Mouse (Mus musculus) gonadal fat pad, adult 2 months (tissue): ENCODE data around the gene Olah. TPM values are rescaled to one million over a fixed set of nuclear protein-coding genes. Genes with fewer than 3 reads are reported as not detected.
"Not testable (repeated sequence)": the region's sequence is repeated elsewhere in the genome, so short reads cannot be mapped to it uniquely, and the experiment has no call there.

ENCODE experiments used
- DNase-seq: peaks from one replicate; pipeline ENCODE4 v3.0.0-alpha.2; 2012; ENCODE audit warnings: low read depth
- polyA plus RNA-seq: library from polyadenylated mRNA; depleted of rRNA; stranded (reverse); fragments of >200 nt; gene quantifications from 2 replicates; pipeline ENCODE4 v1.2.3, GENCODE M21; 2012; rRNA removed

The Olah gene
- polyA plus RNA-seq = not detected in 2 replicates

DNA sequence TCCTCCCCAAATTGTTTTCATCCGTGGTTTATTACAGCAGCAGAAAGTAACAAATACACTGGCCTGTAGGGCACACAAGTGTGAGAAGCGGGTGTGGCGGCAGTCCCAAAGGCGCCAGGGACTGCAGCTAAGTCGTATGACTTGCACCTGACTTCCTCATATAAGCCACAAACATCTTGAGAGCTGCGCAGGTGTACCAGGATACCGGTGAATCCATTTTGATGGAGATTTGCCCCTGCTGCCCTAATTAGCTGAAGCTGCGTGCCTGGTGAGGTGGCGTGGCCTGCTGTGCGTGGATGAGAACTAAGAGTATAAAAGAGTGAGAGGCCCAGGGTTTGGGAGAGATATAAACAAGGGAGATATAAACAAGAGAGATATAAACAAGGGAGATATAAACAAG lies at the start of gene Olah:
Gene Olah, minus strand, starts transcription at position 101 of the 400 bp plus-strand sequence.
- not testable (repeated sequence) for DNase-seq

DNA sequence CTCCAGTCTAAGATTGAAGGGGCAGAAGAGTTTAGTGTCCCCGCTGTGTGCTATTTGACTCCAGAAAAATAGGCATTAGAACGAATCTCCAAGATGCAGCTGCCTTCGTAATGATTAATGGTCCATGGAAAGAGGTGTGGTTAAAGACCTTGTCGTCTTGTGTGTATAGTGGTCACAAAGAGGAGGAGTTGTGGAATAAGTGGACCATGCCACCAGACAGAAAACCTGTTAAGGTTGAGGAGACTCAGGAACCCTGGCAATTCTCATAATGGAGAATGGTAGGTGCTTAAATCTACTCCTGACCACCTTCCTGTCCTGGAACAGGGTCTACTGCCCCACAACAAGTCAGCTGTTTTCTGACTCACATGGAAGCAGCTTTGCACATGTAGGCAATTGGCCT lies 49.0 kb upstream of the Olah start:
- no peak for DNase-seq

DNA sequence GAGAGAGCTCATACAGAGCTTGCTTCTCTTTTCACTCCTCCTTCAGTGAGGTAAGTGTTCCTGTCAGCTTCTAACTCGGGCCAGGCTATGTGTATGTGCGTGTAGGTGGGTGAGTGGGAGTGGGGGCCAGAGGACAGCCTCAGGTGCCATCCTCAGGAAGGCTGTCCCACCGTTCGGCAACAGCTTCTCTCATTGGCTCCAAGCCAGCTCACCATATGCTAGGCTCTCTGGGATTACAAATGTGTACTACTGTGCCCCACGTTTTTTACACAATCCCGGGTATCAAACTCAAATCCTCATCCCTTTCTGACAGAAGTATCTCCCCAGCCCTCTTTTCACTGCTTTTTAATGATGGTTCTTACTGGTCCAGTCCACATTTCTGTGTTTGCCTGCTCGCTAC lies 47.2 kb upstream of the Olah start:
- no peak for DNase-seq

DNA sequence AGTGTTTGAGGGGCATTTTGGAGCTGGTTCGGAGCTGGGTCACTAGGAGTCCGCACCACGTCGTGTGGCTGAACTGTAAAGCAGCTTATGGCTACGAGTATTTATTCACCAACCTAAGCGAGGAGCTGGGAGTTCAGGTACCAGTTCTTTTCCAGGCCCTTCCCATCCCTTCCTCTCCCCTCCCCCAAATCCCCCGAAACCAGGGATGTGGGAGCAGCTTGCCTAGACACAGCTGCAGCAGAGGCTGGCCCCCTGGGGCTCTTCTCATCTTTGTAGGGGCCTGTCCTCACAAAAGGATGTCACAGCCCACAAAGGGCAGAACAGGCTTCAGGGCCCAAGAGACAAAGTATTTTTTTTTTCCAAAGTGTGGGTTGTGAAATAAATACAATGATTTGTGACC lies 40.9 kb upstream of the Olah start:
- DNase-seq = no peak

DNA sequence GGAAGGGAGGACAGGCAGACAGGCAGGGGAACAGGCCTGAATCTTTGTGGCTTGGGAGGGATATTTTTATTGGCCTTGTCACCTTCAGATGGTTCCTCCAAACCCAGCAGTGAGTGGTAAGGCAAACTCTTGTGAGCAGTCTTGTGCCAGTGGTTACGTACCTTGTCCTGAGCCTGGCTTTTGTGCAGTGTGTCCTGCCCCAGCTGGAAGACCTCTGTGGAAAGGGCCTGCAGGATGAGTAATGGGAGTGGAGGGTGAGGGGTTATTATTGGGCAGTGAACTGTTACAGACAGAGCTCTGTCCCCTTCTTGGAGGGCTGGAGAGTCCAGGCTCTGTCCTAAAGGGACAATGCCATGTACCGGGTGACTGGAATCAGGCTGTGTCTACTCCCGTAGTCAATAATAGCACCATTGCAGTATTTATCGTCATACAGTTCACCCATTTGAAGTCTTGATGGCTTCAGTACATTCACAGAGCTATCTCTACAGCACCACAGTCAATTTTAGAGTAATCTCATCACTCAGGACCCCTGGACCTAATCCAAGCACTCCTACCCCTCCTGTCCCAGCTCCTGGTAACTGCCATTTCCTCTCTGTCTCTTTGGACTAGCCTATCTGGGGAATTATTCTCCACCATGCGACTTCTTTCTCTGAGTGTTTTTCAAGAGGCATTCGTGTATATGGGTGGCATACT lies 38.5 kb upstream of the Olah start:
- no peak for DNase-seq

DNA sequence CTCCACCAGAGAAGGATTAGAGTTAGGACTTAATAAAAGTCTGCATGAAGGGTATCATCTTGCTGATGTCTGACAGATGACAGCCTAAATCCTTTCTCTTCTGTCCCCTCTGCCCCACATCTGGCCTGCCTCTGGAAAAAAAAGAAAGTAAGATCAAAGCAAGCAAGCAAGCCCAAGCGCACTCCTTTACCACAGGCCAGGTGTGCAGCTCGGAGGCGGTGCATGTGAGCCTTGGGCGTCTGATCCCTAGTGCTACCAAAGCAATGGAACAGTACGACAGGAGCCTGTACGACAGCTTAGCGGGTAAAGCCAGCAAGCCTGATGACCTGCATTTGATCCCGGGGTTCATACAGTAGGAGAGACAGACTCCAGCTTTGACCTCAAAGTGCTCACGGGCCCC lies 33.9 kb upstream of the Olah start:
- no peak for DNase-seq

DNA sequence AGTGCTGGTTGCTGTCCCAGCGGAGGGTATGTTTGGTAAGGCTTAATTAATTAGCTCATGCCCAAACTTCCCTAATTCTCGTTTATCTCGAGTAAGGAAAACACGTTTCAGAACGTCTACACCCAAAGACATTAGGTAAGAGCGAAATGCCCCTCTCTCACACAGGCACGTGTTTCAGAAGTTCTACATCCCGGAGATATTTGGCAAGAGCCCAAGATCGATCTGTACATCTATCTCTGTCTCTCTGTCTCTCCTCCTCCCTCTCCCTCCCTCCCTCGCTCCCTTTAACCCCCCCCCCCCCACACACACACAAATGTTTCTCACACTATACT lies 27.5 kb upstream of the Olah start:
- DNase-seq = no peak

DNA sequence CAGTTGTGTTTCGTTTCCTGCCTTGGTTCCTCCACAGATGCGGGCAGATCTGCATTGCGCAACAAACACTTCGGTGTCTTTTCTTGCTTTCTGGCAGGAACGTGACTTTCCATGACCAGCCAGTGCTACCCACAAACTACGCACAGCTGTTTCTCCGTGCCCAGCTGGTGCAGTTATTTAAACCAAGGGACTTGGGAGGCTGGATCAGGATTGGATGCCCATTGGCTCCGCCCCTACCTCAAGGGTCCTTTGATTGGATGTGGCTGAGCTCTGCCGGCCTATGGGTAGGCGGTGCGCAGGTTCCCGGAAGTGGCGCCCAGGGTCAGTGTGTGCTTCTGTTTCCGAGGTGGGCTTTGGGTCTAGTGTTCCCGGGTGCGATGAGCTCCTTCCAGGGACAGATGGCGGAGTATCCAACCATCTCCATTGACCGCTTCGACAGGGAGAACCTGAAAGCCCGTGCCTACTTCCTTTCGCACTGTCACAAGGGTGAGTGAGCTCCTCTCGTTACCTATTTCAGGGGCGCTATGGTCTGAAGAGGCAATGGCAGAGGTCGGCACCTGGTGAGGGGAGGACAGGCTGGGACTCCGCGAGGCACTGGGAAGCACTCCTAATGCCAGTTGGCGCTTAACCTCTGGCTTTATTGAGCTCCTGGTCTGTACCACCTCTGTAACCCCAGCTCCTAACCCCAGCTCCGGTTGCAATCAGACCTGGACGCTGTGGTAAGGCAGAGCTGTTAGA lies 27.0 kb upstream of the Olah start, which contains the start of gene Dclre1c:
Gene Dclre1c, plus strand, starts transcription at position 291 of the 738 bp plus-strand sequence.
- DNase-seq = no peak

DNA sequence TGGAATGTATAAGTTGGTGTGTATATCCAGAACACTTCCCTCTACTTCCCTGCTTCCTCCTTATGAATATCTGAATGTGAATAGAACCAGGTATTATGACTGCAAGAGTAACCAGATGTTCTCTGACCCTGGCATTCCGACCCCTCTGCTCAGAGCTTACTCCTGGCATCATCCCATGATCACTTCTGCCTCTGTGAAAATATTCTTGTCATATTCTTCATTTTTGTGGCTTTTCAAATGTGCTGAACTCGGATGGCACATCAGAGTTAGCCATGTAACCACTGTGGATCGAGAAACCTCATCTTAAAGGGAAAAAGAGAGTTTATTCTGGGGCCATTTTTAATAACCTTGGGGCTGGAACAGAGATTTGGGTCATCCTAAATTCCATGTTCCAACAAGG lies 25.5 kb upstream of the Olah start, which contains the start of gene Meig1:
Gene Meig1, minus strand, starts transcription at position 101 of the 400 bp plus-strand sequence.
- no peak for DNase-seq

DNA sequence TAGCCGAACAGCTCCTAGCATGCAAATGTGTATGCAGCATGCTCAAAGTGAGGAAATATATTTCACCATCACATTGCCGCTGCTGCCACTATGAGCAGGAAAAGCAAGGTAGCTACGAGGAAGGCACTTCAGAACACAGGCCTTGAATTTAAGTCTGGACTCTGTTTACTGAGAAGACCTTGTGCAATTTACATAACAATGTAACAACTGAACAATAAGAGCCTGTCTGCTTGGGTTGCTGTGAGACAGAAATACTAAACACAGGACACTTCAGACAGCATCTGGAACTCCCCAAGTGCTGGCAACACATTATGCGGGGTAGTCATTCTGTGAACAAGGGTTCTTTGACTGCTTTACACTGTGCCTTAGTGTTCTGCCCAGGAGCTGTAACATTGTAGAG lies 23.1 kb upstream of the Olah start:
- no peak for DNase-seq

DNA sequence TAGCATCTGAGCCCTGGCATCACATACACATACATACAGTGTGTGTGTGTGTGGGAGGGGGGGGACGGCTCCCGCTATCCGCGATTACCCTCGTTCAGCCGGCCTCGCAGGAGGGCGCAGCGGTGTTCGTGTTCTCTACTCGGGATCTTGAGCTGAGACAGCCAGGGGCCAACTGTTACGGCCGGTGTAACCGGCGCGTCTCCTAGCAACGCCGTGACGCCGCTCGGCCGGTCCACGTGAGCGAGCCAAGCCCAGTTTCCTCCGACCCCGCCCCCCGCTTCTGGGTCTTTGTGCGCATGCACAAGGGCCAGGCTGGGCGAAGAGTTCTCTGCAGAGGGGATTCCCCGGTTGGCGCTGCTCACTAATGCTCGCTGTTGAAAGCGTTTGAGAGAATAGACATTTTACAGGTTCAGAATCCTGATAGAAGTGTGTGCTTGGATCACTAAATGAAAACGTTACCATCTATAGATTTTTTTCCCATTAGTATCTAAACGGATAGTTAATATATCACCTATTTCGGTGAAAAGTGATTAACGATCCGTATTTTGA lies 21.9 kb upstream of the Olah start:
- no peak for DNase-seq

DNA sequence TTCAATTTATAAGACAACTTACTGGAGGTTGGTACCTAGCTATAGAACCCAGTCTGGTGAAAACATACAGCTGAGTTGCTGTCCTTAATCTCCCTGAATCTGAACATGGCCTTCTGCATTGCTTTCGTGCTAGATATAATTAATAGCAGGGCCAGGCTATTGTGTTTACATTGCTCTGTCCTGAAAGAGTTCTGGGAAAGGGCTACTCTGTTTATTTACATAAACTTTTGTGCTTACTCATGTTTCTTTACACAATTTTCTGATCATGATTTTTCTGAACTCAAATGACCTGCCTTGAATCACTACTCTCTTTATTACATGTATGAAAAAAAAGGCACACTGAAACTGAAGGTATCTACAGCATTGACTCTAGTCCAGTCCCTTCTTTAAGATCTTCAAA lies 18.7 kb upstream of the Olah start:
- no peak for DNase-seq

DNA sequence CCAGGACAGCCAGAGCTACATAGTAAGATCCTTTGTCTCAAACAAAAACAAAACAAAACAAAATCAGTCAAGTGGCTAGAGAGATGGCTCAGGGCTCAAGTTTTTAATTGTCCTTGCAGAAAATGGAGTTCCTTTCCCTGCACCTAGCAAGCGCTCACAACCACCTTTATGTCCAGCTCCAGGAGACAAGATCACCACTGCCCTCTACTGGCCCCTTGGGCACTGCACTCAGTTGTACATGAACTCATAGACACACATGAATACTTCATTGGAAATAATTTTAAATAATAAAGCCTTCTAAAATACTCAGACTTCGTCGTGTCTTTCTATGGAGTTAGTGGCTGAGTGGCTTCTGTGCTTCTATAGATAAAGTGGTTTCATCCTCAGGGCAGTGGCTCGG lies 17.2 kb upstream of the Olah start:
- no peak for DNase-seq

DNA sequence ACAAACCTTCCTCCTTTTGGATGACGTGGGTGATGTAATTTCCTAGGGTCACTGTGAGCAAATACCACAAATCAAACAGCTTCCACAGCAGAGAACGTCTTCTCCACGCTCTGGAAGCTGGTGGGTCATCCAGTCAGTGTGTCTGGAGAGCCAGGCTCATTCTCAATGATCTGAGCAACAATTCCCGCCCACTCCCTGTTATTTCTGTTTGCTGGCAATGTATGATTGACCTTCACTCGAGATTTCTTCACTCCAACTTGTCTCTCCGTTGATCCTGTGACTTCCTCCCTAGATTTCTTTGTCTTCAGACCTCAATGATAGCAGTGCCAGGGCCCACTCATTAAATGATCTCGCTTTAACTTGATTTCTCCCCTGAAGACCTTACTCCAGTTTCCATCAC lies 10.7 kb upstream of the Olah start:
- no peak for DNase-seq

DNA sequence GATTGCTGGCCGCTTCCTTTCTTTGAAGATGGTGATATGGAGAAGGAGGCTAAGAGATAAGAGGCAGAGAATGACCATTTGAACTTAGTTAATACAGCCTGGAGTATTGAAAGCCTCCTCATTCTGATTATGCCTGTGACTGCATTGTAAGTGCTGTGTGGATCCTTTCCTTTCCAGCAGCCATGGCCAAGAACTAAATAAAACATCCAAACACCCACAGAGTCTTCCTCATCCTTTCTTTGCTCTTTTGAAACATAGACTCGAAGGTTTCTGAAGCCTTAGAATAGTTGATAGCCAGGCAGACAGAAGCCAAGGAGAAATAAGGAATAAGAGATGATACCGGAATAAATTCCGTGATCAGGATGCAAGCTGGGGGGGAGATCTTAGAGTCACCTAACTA lies 9.0 kb upstream of the Olah start:
- DNase-seq = no peak

DNA sequence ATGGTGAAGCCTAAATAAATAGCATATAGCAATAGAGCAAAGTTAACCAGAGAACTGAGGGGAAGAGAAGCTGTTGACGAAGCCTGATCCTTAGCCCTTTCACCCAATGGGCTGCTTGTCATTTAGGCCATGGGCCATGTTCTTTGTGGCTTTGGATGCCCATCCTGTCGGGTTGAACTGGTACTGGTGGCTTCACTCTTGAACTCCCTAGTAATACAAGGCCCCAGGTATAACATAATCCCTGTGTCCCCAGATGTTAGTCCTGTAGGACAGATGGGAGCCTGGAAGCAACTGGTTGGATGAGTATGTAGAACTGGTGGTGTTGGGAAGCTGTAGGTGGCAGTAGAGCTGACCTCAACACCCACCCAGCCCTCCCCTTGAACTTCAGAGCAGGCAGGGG lies 5.1 kb downstream of the Olah start:
- DNase-seq = no peak

DNA sequence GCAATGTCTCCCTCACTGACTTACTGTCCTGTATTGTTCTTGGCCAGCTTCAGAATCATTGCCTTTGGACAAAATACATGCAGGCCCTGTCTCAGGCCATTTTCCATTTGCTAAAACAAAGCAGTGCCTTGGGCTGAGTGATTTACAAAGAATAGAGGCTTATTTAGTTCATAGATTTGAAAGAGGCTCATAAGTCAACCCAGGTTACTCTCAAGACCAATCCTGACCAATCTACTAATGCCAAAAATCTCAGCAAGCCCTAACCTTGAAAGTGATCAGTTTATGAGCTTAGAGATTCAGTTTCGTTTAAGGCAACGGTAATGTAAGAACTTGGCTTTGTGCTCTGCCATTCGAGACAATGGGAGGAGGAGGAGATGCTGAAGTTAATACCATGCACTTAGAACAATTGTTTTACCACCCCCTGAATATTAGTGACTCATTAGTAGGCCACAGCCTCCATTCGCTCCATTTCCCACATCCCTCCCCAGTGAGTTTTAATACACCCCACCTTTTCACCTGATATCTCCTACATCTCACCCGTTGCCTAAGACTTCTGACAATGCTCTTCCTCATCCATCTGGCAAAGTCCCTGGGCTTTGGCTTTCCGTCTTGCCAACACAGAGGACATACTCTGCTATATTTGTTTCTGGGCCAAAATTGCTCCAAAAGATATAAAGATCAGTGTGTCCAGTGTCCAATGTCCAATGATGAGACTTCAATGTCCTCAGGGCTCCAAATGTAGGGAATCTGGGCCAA lies 9.7 kb downstream of the Olah start:
- DNase-seq = peak; percentile 100

DNA sequence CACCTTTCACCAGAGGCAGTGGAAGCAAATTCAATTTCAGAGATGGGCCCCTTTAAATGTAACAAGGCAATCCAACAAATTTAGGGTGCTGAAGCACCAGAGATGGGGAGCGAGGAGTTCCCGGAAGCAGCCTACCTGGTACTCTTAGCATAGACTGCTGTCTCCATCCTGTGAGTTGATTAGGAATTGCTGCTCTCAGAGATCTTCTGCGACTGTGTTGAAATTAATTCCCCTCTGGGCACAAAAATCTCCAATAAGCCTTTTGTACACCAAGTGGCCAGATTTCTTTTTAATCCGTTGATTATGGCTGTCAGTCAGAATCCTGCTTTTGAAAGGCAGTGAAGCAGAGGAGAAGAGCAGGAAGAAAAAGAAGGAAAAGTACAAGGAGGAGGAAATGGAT lies 31.9 kb downstream of the Olah start:
- no peak for DNase-seq

DNA sequence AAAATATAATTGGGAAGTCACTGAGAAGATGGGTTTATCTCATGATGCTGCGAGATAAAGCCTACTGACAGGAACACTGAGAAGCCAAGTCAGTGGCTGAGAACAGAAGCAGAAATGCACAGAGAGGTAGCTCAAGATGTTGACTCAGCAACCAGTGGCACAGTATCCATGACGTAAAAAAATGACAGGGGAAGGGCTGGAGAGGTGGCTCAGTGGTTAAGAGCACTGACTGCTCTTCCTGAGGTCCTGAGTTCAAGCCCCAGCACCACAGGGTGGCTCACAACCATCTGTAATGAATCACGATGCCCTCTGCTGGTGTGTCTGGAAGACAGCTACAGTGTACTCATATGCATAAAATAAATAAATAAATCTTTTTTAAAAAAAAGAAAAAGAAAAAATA lies 35.9 kb downstream of the Olah start:
- no peak for DNase-seq

DNA sequence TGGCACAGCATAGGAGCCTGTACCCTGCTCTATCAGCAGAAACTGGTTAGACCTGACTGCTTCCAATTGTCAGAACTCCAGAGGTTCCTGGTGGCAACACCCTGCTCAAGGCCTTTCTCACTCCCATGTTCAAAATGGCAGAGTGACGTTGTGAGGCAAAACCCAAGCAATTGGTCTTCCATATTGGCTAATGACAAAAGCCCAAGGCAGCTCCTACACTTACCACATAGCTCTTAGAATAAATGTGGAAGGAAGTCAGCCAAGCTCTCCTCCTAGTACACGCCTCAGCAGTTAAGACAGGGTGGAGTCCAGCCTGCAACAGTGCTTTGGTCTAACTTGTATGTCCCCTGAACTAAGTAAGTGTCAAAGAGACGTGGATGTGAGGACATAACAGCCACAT lies 39.1 kb downstream of the Olah start:
- peak; percentile 82 for DNase-seq

DNA sequence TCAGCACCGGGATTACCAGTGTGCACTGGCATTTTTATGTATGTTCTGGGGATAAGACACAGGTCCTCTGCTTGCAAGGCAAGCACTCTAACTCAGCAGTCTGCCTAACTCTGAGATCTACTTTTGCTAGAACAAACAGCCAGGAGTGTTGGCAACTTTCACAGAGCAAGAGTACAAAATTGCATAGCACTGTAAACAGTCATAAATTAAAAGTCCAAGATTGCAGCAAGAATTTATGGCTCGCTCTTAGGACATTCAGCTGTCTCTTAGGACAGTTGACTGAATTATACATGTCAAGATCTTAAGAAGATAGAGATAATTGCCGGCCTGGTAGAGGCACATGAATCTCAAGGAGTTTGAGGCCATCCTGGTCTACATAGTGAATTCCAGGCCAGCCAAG lies 40.7 kb downstream of the Olah start:
- DNase-seq = peak; percentile 94

DNA sequence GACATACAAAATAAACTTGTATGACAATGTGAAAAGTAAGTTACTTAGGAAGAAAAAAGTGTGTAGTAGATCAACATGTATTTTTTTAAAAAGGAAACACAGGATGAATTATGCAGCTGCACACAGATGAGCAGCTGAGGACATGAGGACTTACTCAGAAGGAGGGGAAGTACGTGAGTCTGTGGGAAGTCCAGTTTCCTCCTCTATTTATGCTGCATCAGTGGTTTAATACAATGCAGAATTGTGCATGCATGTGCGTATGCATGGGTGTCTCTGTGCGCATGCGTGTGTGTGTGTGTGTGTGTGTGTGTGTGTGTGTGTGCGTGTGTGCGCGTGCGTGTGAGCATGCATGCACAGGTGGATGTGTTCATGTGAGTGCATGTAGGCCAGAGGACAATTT lies 41.2 kb downstream of the Olah start:
- DNase-seq = no peak

DNA sequence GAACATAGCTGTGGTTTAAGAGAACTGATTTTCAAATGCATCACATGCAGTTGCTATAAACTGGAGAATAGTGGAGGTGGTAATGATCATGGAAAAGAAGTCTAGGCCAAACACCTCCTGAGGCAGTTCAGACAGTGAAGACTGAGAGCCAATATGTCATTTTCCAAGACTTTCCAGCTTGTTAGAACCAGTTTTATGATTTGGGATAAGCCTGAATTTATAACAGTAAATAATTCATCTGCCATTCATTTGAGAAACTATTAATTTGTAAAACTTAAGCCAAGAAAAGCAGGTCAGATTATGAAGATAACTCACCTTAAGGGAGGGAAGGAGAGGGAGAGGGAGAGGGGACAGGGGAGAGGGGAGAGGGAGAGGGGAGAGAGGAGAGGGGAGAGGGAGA lies 43.9 kb downstream of the Olah start:
- peak; percentile 65 for DNase-seq
